Mouse (Mus musculus): Measurements from ENCODE around the gene Tmprss15. TPM values are rescaled to one million over a fixed set of nuclear protein-coding genes. Genes with fewer than 3 reads are reported as not detected.
A peak's percentile ranks its signal among the peaks of the same experiment; 100 is the strongest.

Tmprss15 gene
- polyA plus RNA-seq (2015; fragmentation: Nextera tagmentation; extraction: Ambion mirVana): not detected in 2 replicates

GRCm38 (mm10) chr16:79090997-79091396 is at the start of gene Tmprss15:
Gene Tmprss15, minus strand, starts transcription at chr16:79091097.
- H3K4me2 ChIP-seq: no peak within 1 kb of the TSS
- 87% methylated on average over 4 of the region's 4 CpGs for WGBS
- no peak within 1 kb of the TSS for H3K4me3 ChIP-seq
- no peak within 1 kb of the TSS for H3K9ac ChIP-seq
- no peaks in the 10 kb centered on the region for H3K9me3 ChIP-seq (replicated peaks)
- H3K36me3 ChIP-seq (ENCODE audit: poor library complexity, severe bottlenecking): no peaks in the 10 kb centered on the region
- H3K4me1 ChIP-seq: no peaks in the 10 kb centered on the region
- H3K27me3 ChIP-seq: no peaks in the 10 kb centered on the region
- ATAC-seq: no peak
- H3K27ac ChIP-seq: no peak within 1 kb of the TSS

DNA sequence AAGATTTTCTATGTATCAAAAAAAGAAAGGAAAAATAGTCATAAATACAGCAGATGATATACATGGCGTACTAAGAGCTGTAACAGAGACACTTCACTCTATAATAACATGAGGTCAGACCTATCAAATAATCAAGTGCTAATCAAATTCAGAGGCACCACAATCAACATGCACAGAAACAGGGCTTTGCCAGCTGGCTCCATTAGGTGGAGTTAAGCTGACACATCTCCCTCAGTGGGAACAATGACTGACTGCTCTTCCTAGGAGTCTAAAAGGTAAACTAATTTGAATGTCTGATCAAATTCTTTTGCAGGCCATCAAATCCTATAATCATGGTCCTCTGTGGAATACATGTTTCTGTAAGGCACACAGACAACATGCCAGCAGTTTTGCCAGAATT is 24.0 kb upstream of the Tmprss15 start:
- no peak overlapping the region for H3K9ac ChIP-seq
- H3K4me3 ChIP-seq: no peak overlapping the region
- H3K27ac ChIP-seq: no peak overlapping the region
- WGBS: 32% methylated on average over 1 of the region's 1 CpGs
- no peaks in the 10 kb centered on the region for H3K27me3 ChIP-seq
- H3K36me3 ChIP-seq (ENCODE audit: poor library complexity, severe bottlenecking): no peaks in the 10 kb centered on the region
- H3K9me3 ChIP-seq (replicated peaks): no peaks in the 10 kb centered on the region
- ATAC-seq: peak; percentile 81; the same call in 1 of the 2 replicates
- no peak overlapping the region for H3K4me2 ChIP-seq
- H3K4me1 ChIP-seq: peaks cover 7% of the 10 kb centered on the region; the same call in 1 of the 2 replicates

- Histone ChIP-seq H3K9me3 (replicated peaks) (no peaks in the 10 kb centered on the region), H3K4me1 (peaks cover 8% of the 10 kb centered on the region; the same call in 1 of the 2 replicates), H3K4me2 (no peak overlapping the region), H3K27me3 (no peaks in the 10 kb centered on the region), H3K4me3 (no peak overlapping the region), H3K36me3 (ENCODE audit: poor library complexity, severe bottlenecking) (no peaks in the 10 kb centered on the region), H3K9ac (no peak overlapping the region), H3K27ac (no peak overlapping the region)
- no peak for ATAC-seq
- 31% methylated on average over 1 of the region's 1 CpGs for WGBS
Measured at GRCm38 (mm10) chr16:79109516-79109915, 18.6 kb upstream of the Tmprss15 start.

DNA sequence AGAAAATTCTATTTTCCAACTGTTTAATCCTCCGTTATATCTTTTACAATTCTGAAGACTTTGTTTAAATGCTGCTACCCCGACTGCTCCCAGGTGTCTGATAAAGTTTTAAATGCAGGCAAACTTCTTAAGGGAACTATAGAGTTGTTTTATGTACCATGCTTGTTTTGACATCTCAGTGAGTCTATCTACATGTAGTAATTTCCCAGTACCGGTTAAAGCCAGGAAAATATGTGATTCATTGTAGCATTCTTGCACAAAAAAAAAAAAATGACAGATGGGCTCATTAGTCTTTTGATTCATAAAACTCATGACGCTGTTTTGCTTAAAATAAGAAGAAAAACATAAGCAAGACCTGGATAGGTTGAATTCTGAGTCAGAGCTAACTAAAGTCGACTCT is 18.1 kb upstream of the Tmprss15 start:
- Histone ChIP-seq H3K27me3 (no peaks in the 10 kb centered on the region), H3K4me3 (no peak overlapping the region), H3K27ac (no peak overlapping the region), H3K36me3 (ENCODE audit: poor library complexity, severe bottlenecking) (no peaks in the 10 kb centered on the region), H3K9ac (no peak overlapping the region), H3K4me2 (no peak overlapping the region), H3K4me1 (peaks cover 8% of the 10 kb centered on the region; the same call in 1 of the 2 replicates), H3K9me3 (replicated peaks) (no peaks in the 10 kb centered on the region)
- WGBS: 60% methylated on average over 5 of the region's 5 CpGs
- ATAC-seq: no peak

DNA sequence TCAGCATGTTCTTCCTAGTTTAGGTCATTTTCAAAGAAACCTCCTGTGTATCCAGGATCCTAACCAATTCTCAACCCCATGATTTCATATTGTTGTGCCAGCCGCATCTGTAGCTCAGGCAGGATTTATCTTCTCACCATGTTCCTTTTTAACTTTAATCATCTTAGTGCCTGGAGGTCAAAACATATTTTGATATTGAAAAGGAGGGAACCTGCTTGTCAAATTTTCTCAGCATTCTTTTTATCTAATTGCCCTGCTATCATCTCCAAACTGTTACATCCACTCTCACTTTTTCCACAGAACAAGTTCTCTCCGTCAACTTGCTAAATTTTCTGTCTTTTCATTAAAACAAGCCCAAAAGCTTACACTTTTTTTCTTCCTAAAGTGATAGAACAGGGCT is 9.4 kb upstream of the Tmprss15 start:
- no peaks in the 10 kb centered on the region for H3K4me1 ChIP-seq
- no peaks in the 10 kb centered on the region for H3K9me3 ChIP-seq (replicated peaks)
- no peak overlapping the region for H3K4me2 ChIP-seq
- no peaks in the 10 kb centered on the region for H3K27me3 ChIP-seq
- 68% methylated on average over 2 of the region's 2 CpGs for WGBS
- no peaks in the 10 kb centered on the region for H3K36me3 ChIP-seq (ENCODE audit: poor library complexity, severe bottlenecking)
- H3K27ac ChIP-seq: no peak overlapping the region
- ATAC-seq: no peak
- H3K9ac ChIP-seq: no peak overlapping the region
- no peak overlapping the region for H3K4me3 ChIP-seq

DNA sequence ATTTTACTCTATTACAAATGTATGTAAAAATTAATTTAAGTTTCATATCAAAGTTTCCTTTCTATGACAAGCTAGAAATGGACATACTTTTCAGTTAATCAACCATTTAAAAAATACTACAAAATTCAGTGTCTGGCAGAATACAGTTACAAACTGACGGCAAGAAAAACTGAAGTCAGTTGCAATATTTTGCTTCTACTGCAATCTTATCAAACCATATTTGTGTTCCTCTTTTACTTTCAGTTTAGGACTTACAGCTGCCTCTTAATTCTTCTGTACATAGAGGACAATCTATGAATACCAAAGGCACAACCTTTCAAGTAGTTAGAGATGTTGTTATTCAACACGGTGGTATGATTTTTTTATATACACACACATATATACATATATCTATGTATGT is 7.4 kb upstream of the Tmprss15 start:
- 98% methylated on average over 2 of the region's 2 CpGs for WGBS
- H3K27ac ChIP-seq: no peak overlapping the region
- no peaks in the 10 kb centered on the region for H3K4me1 ChIP-seq
- ATAC-seq: no peak
- H3K9ac ChIP-seq: no peak overlapping the region
- no peaks in the 10 kb centered on the region for H3K36me3 ChIP-seq (ENCODE audit: poor library complexity, severe bottlenecking)
- no peaks in the 10 kb centered on the region for H3K27me3 ChIP-seq
- no peak overlapping the region for H3K4me3 ChIP-seq
- no peak overlapping the region for H3K4me2 ChIP-seq
- H3K9me3 ChIP-seq (replicated peaks): no peaks in the 10 kb centered on the region

GRCm38 (mm10) chr16:79086550-79086949 is 4.3 kb downstream of the Tmprss15 start:
- Histone ChIP-seq H3K27me3 (no peaks in the 10 kb centered on the region), H3K9me3 (replicated peaks) (no peaks in the 10 kb centered on the region), H3K4me2 (no peak overlapping the region), H3K9ac (no peak overlapping the region), H3K4me1 (no peaks in the 10 kb centered on the region), H3K4me3 (no peak overlapping the region), H3K27ac (no peak overlapping the region), H3K36me3 (ENCODE audit: poor library complexity, severe bottlenecking) (no peaks in the 10 kb centered on the region)
- 89% methylated on average over 6 of the region's 6 CpGs for WGBS
- no peak for ATAC-seq

- 100% methylated on average over 1 of the region's 1 CpGs for WGBS
- no peaks in the 10 kb centered on the region for H3K36me3 ChIP-seq (ENCODE audit: poor library complexity, severe bottlenecking)
- no peaks in the 10 kb centered on the region for H3K27me3 ChIP-seq
- no peak overlapping the region for H3K27ac ChIP-seq
- H3K9ac ChIP-seq: no peak overlapping the region
- ATAC-seq: no peak
- no peak overlapping the region for H3K4me2 ChIP-seq
- H3K4me3 ChIP-seq: no peak overlapping the region
- no peaks in the 10 kb centered on the region for H3K4me1 ChIP-seq
- no peaks in the 10 kb centered on the region for H3K9me3 ChIP-seq (replicated peaks)
Measured at GRCm38 (mm10) chr16:79063848-79064247, 27.0 kb downstream of the Tmprss15 start.

- WGBS: 58% methylated on average over 12 of the region's 12 CpGs
- peak; percentile 70 for ATAC-seq
- H3K27me3 ChIP-seq: no peaks in the 10 kb centered on the region
Measured at GRCm38 (mm10) chr16:79058775-79059558, 31.9 kb downstream of the Tmprss15 start.

GRCm38 (mm10) chr16:79032593-79032992 is 58.3 kb downstream of the Tmprss15 start:
- no peak overlapping the region for H3K27ac ChIP-seq
- ATAC-seq: no peak
- WGBS: 77% methylated on average over 2 of the region's 2 CpGs
- no peaks in the 10 kb centered on the region for H3K36me3 ChIP-seq (ENCODE audit: poor library complexity, severe bottlenecking)
- no peaks in the 10 kb centered on the region for H3K4me1 ChIP-seq
- no peaks in the 10 kb centered on the region for H3K9me3 ChIP-seq (replicated peaks)
- no peaks in the 10 kb centered on the region for H3K27me3 ChIP-seq
- H3K4me3 ChIP-seq: no peak overlapping the region
- no peak overlapping the region for H3K4me2 ChIP-seq
- H3K9ac ChIP-seq: no peak overlapping the region

More at GRCm38 (mm10) chr16:79058775-79059558, 31.9 kb downstream of the Tmprss15 start:
- H3K27ac ChIP-seq: no peak overlapping the region
- no peak overlapping the region for H3K4me2 ChIP-seq
- no peaks in the 10 kb centered on the region for H3K4me1 ChIP-seq
- no peak overlapping the region for H3K4me3 ChIP-seq
- H3K36me3 ChIP-seq (ENCODE audit: poor library complexity, severe bottlenecking): no peaks in the 10 kb centered on the region
- no peaks in the 10 kb centered on the region for H3K9me3 ChIP-seq (replicated peaks)
- H3K9ac ChIP-seq: no peak overlapping the region

DNA sequence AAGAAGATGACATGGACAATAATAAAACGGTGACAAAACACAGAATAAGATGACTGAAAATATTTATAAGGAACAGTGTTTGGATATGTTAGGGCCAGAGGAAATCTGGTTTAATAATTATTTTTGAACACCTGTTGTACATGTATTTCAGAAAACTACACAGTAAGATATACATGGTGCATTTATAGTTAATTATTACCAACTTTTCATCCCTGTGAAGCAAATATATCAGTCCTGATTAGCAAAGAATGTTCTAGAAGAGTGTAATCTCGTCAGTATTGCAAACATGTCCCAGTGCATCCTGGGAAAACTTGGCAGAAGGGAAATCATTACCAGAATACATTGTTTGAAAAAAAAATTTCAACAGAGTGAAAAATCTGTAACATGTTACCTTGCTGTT is 88.1 kb downstream of the Tmprss15 start:
- no peak for ATAC-seq

GRCm38 (mm10) chr16:79001679-79002078 is 89.2 kb downstream of the Tmprss15 start:
- Histone ChIP-seq H3K4me1 (no peaks in the 10 kb centered on the region), H3K9ac (no peak overlapping the region), H3K9me3 (replicated peaks) (no peaks in the 10 kb centered on the region), H3K27ac (no peak overlapping the region), H3K4me2 (no peak overlapping the region), H3K27me3 (no peaks in the 10 kb centered on the region), H3K36me3 (ENCODE audit: poor library complexity, severe bottlenecking) (no peaks in the 10 kb centered on the region), H3K4me3 (no peak overlapping the region)
- 88% methylated on average over 9 of the region's 9 CpGs for WGBS
- ATAC-seq: no peak

More for the DNA sequence above, 88.1 kb downstream of the Tmprss15 start:
- H3K9ac ChIP-seq: no peak overlapping the region
- H3K4me1 ChIP-seq: no peaks in the 10 kb centered on the region
- no peaks in the 10 kb centered on the region for H3K36me3 ChIP-seq (ENCODE audit: poor library complexity, severe bottlenecking)
- H3K9me3 ChIP-seq (replicated peaks): no peaks in the 10 kb centered on the region
- H3K27me3 ChIP-seq: no peaks in the 10 kb centered on the region
- no peak overlapping the region for H3K4me2 ChIP-seq
- no peak overlapping the region for H3K4me3 ChIP-seq
- WGBS: 82% methylated on average over 2 of the region's 2 CpGs
- no peak overlapping the region for H3K27ac ChIP-seq

- no peak overlapping the region for H3K4me3 ChIP-seq
- H3K27ac ChIP-seq: no peak overlapping the region
- no peaks in the 10 kb centered on the region for H3K9me3 ChIP-seq (replicated peaks)
- H3K9ac ChIP-seq: no peak overlapping the region
- ATAC-seq: no peak
- WGBS: 33% methylated on average over 8 of the region's 8 CpGs
- H3K36me3 ChIP-seq (ENCODE audit: poor library complexity, severe bottlenecking): no peaks in the 10 kb centered on the region
- H3K27me3 ChIP-seq: no peaks in the 10 kb centered on the region
- H3K4me2 ChIP-seq: no peak overlapping the region
- H3K4me1 ChIP-seq: no peaks in the 10 kb centered on the region
Measured at GRCm38 (mm10) chr16:78976384-78976783, 114.5 kb downstream of the Tmprss15 start.
